Mouse (Mus musculus) retina, adult 2 months (tissue): ENCODE data around the gene Bmp6.

Experiments used
- DNase-seq: peaks from one replicate; pipeline ENCODE4 v3.0.0-alpha.2; 2012; ENCODE audit warnings: low read depth, low spot score

Gene Bmp6

GRCm38 (mm10) chr13:38344713-38345430 lies at the start of gene Bmp6:
Gene Bmp6, plus strand, starts transcription at chr13:38345107.
- no peak for DNase-seq

GRCm38 (mm10) chr13:38296166-38296565 lies 48.7 kb upstream of the Bmp6 start:
- no peak for DNase-seq

- no peak for DNase-seq
Measured at GRCm38 (mm10) chr13:38296601-38297000, 48.3 kb upstream of the Bmp6 start.

GRCm38 (mm10) chr13:38311125-38311524 lies 33.8 kb upstream of the Bmp6 start:
- DNase-seq: no peak

GRCm38 (mm10) chr13:38312357-38313040 lies 32.4 kb upstream of the Bmp6 start:
- DNase-seq: no peak

GRCm38 (mm10) chr13:38314590-38314989 lies 30.3 kb upstream of the Bmp6 start:
- DNase-seq: no peak

GRCm38 (mm10) chr13:38318418-38318817 lies 26.5 kb upstream of the Bmp6 start:
- no peak for DNase-seq

GRCm38 (mm10) chr13:38320354-38320753 lies 24.6 kb upstream of the Bmp6 start:
- no peak for DNase-seq

- no peak for DNase-seq
Measured at GRCm38 (mm10) chr13:38324452-38324851, 20.5 kb upstream of the Bmp6 start.

GRCm38 (mm10) chr13:38327377-38327776 lies 17.5 kb upstream of the Bmp6 start:
- no peak for DNase-seq

GRCm38 (mm10) chr13:38333496-38333895 lies 11.4 kb upstream of the Bmp6 start:
- DNase-seq: no peak

GRCm38 (mm10) chr13:38342598-38342997 lies 2.3 kb upstream of the Bmp6 start:
- no peak for DNase-seq

- DNase-seq: no peak
Measured at GRCm38 (mm10) chr13:38343202-38343601, 1.7 kb upstream of the Bmp6 start.

GRCm38 (mm10) chr13:38345431-38345820 lies 519 bp downstream of the Bmp6 start:
- DNase-seq: no peak

- DNase-seq: no peak
Measured at GRCm38 (mm10) chr13:38346096-38346915, 1.4 kb downstream of the Bmp6 start.

- no peak for DNase-seq
Measured at GRCm38 (mm10) chr13:38347021-38347774, 2.3 kb downstream of the Bmp6 start.

GRCm38 (mm10) chr13:38347775-38348135 lies 2.8 kb downstream of the Bmp6 start:
- DNase-seq: no peak

- DNase-seq: no peak
Measured at GRCm38 (mm10) chr13:38349046-38349445, 4.1 kb downstream of the Bmp6 start.

- no peak for DNase-seq
Measured at GRCm38 (mm10) chr13:38349818-38350217, 4.9 kb downstream of the Bmp6 start.

- DNase-seq: no peak
Measured at GRCm38 (mm10) chr13:38351996-38352395, 7.1 kb downstream of the Bmp6 start.

GRCm38 (mm10) chr13:38352986-38353385 lies 8.1 kb downstream of the Bmp6 start:
- no peak for DNase-seq
